9 mouse cellular contexts compared by ENCODE assay signal in genomic region chr9:59269728-59270127, GRCm38 (mm10). TPM values are rescaled to one million over a fixed set of nuclear protein-coding genes. Genes with fewer than 3 reads are reported as not detected.
A peak's percentile ranks its signal among the peaks of the same experiment; 100 is the strongest.
DNase-seq lines count a peak whose midpoint lies in the region; ATAC-seq and TF ChIP-seq lines count a peak whose summit lies in the region.
"Had no signal": no experiment of that assay in that cellular context is flagged by ENCODE, and none has a peak within 500 bp of the region (broad histone marks: within the 10 kb centered on the region; RNA-seq: fewer than 3 reads in every experiment).

No protein-coding gene starts in this region.

- H3K4me3 ChIP-seq in heart, embryonic 16.5 days (ENCODE audit: low read length): no peak overlapping the region
- H3K4me3 ChIP-seq in lung, adult 2 months (replicated peaks; ENCODE audit: extremely low read depth, low read depth, low read length): no peak overlapping the region
- H3K4me3 ChIP-seq: neural tube, embryonic 12.5 days had no signal

- no peak for TF ChIP-seq POLR2A in lung, adult 2 months (IDR thresholded peaks at IDR 0.05; ENCODE audit: borderline replicate concordance, extremely low read depth, low read depth, low read length)

- H3K9ac ChIP-seq in heart, embryonic 16.5 days (ENCODE audit: low read length): no peak overlapping the region
- H3K9ac ChIP-seq: neural tube, embryonic 12.5 days had no signal

- 13% methylated on average over 5 of the region's 5 CpGs for WGBS in heart, embryonic 16.5 days
- WGBS in lung, adult 2 months: 19% methylated on average over 5 of the region's 5 CpGs

- H3K36me3 ChIP-seq in heart, embryonic 16.5 days (ENCODE audit: control insufficient read depth, insufficient read depth): no peaks in the 10 kb centered on the region
- H3K36me3 ChIP-seq: neural tube, embryonic 12.5 days had no signal

- H3K4me2 ChIP-seq in heart, embryonic 16.5 days (ENCODE audit: low read depth, low read length): no peak overlapping the region
- H3K4me2 ChIP-seq: neural tube, embryonic 12.5 days had no signal

- peaks cover 12% of the 10 kb centered on the region for H3K4me1 ChIP-seq in heart, embryonic 16.5 days (ENCODE audit: control insufficient read depth, insufficient read depth, low read length)
- no peaks in the 10 kb centered on the region for H3K4me1 ChIP-seq in lung, adult 2 months (ENCODE audit: control insufficient read depth, insufficient read depth, low read length)

- no peaks in the 10 kb centered on the region for H3K9me3 ChIP-seq in heart, embryonic 16.5 days (replicated peaks; ENCODE audit: control insufficient read depth, low read length)
- H3K9me3 ChIP-seq: neural tube, embryonic 12.5 days had no signal

- ATAC-seq in heart, embryonic 16.5 days (replicated peaks; ENCODE audit: extremely low read depth, insufficient read depth, low FRiP score): peak; percentile 44; the same call in 1 of the 2 replicates

- no peaks in the 10 kb centered on the region for H3K27me3 ChIP-seq in heart, embryonic 16.5 days (ENCODE audit: control insufficient read depth, insufficient read depth, low read length)
- H3K27me3 ChIP-seq: neural tube, embryonic 12.5 days had no signal

- peak; percentile 8 for DNase-seq in thymus, postnatal 0 days (ENCODE audit: low spot score)
- no peak for DNase-seq in thymus, postnatal 25 days
- DNase-seq in embryo, embryonic 9.5 days (ENCODE audit: extremely low spot score): peak; percentile 66
- peak; percentile 77 to 83 for DNase-seq in kidney, postnatal 25 days
- DNase-seq in lung, adult 2 months: peak; percentile 37
- peak; percentile 70 for DNase-seq in right cerebral cortex, adult 18-20 months
- DNase-seq in c-Kit-positive CD71-positive TER-119-positive erythroid progenitor cells, embryonic 14.5 days (ENCODE audit: low spot score): no peak

- TF ChIP-seq CTCF in lung, adult 2 months (IDR thresholded peaks at IDR 0.05; ENCODE audit: insufficient read depth, low read length): peak; percentile 57

- H3K27ac ChIP-seq in heart, embryonic 16.5 days (ENCODE audit: low read length): no peak overlapping the region
- H3K27ac ChIP-seq: neural tube, embryonic 12.5 days had no signal

RNA-seq across cellular contexts. Expression of gene Adpgk, which starts 21.6 kb away (rescaled TPM):
- polyA plus RNA-seq in thymus, postnatal 0 days (2015; fragmentation: Nextera tagmentation; extraction: Ambion mirVana): 19.1 and 20.6 TPM in 2 replicates
- 19.0 and 20.0 TPM in 2 replicates for polyA plus RNA-seq in heart, embryonic 16.5 days (2015; fragmentation: Nextera tagmentation; extraction: Ambion mirVana)
- polyA plus RNA-seq in lung, adult 2 months (2012; rRNA removed): 10.6 and 13.8 TPM in 2 replicates

Comparison
In these comparisons a context has a peak if more than half of its experiments do, and no peak if none do; other contexts are left out.
1. DNase-seq: peak in thymus, postnatal 0 days (single experiment), embryo, embryonic 9.5 days (single experiment), kidney, postnatal 25 days (2 of 2), lung, adult 2 months (single experiment) and right cerebral cortex, adult 18-20 months (single experiment); none in thymus, postnatal 25 days (single experiment) and c-Kit-positive CD71-positive TER-119-positive erythroid progenitor cells, embryonic 14.5 days (single experiment).